In genomic region chr12:52398511-52398975, GRCm38 (mm10) we compare ENCODE assay signal across 17 mouse cellular contexts.
DNase-seq lines count a peak whose midpoint lies in the region; ATAC-seq and TF ChIP-seq lines count a peak whose summit lies in the region.
"Had no signal": no experiment of that assay in that cellular context is flagged by ENCODE, and none has a peak within 500 bp of the region (broad histone marks: within the 10 kb centered on the region; RNA-seq: fewer than 3 reads in every experiment).

No protein-coding gene starts in this region.

- H3K27me3 ChIP-seq in heart, embryonic 11.5 days (ENCODE audit: control insufficient read depth, insufficient read depth, low read length) = no peaks in the 10 kb centered on the region
- no peaks in the 10 kb centered on the region for H3K27me3 ChIP-seq in kidney, postnatal 0 days (ENCODE audit: insufficient read depth, low read length)
- H3K27me3 ChIP-seq in ES-Bruce4 (ENCODE audit: control insufficient read depth, insufficient read depth, low read length, poor library complexity, severe bottlenecking) = no peaks in the 10 kb centered on the region
- H3K27me3 ChIP-seq in heart, embryonic 14.5 days (ENCODE audit: control insufficient read depth, insufficient read depth, low read length) = no peaks in the 10 kb centered on the region
- no peaks in the 10 kb centered on the region for H3K27me3 ChIP-seq in hindbrain, postnatal 0 days (ENCODE audit: insufficient read depth, low read length)
- H3K27me3 ChIP-seq: embryonic facial prominence, embryonic 15.5 days; hindbrain, embryonic 15.5 days; lung, embryonic 15.5 days had no signal

- no peak overlapping the region for H3K9ac ChIP-seq in heart, embryonic 11.5 days (ENCODE audit: low read depth, low read length)
- no peak overlapping the region for H3K9ac ChIP-seq in kidney, postnatal 0 days (ENCODE audit: low read depth, low read length)
- H3K9ac ChIP-seq in ES-Bruce4 (ENCODE audit: low read depth, poor library complexity, severe bottlenecking) = no peak overlapping the region
- no peak overlapping the region for H3K9ac ChIP-seq in heart, embryonic 14.5 days (ENCODE audit: low read length)
- H3K9ac ChIP-seq in hindbrain, postnatal 0 days (replicated peaks; ENCODE audit: low read length) = no peak overlapping the region
- H3K9ac ChIP-seq: embryonic facial prominence, embryonic 15.5 days; hindbrain, embryonic 15.5 days; lung, embryonic 15.5 days had no signal

- H3K4me3 ChIP-seq in heart, embryonic 11.5 days (ENCODE audit: low read depth, low read length) = no peak overlapping the region
- H3K4me3 ChIP-seq in kidney, postnatal 0 days (replicated peaks; ENCODE audit: low read depth, low read length) = no peak overlapping the region
- no peak overlapping the region for H3K4me3 ChIP-seq in ES-Bruce4 (ENCODE audit: low read depth, low read length)
- H3K4me3 ChIP-seq in heart, embryonic 14.5 days (ENCODE audit: control insufficient read depth in 1 of 2, insufficient read depth in 1 of 2, low read depth in 1 of 2, low read length in 2 of 2) = no peak overlapping the region
- H3K4me3 ChIP-seq in hindbrain, postnatal 0 days (ENCODE audit: low read length) = no peak overlapping the region
- H3K4me3 ChIP-seq: embryonic facial prominence, embryonic 15.5 days; forebrain, embryonic 10.5 days; hindbrain, embryonic 15.5 days; limb, embryonic 10.5 days; lung, embryonic 15.5 days had no signal

- no peak for TF ChIP-seq POLR2A in ES-Bruce4 (IDR thresholded peaks at IDR 0.05; ENCODE audit: insufficient read depth, low read length)

- H3K36me3 ChIP-seq in heart, embryonic 11.5 days (ENCODE audit: control insufficient read depth, insufficient read depth, low read length) = no peaks in the 10 kb centered on the region
- H3K36me3 ChIP-seq in kidney, postnatal 0 days (ENCODE audit: insufficient read depth, low read length) = no peaks in the 10 kb centered on the region
- H3K36me3 ChIP-seq in ES-Bruce4 (ENCODE audit: control insufficient read depth, insufficient read depth, low read length, poor library complexity, severe bottlenecking) = no peaks in the 10 kb centered on the region
- H3K36me3 ChIP-seq in heart, embryonic 14.5 days (ENCODE audit: control insufficient read depth, insufficient read depth, low read length) = no peaks in the 10 kb centered on the region
- H3K36me3 ChIP-seq in hindbrain, postnatal 0 days (ENCODE audit: insufficient read depth, low read length) = no peaks in the 10 kb centered on the region
- H3K36me3 ChIP-seq: embryonic facial prominence, embryonic 15.5 days; forebrain, embryonic 10.5 days; hindbrain, embryonic 15.5 days; limb, embryonic 10.5 days; lung, embryonic 15.5 days had no signal

- H3K4me2 ChIP-seq in heart, embryonic 11.5 days = no peak overlapping the region
- H3K4me2 ChIP-seq in kidney, postnatal 0 days (ENCODE audit: low read length) = no peak overlapping the region
- no peak overlapping the region for H3K4me2 ChIP-seq in heart, embryonic 14.5 days (ENCODE audit: low read length)
- no peak overlapping the region for H3K4me2 ChIP-seq in hindbrain, postnatal 0 days (ENCODE audit: low read depth, low read length)
- H3K4me2 ChIP-seq: embryonic facial prominence, embryonic 15.5 days; hindbrain, embryonic 15.5 days; lung, embryonic 15.5 days had no signal

- peaks cover 22% of the 10 kb centered on the region for H3K4me1 ChIP-seq in heart, embryonic 11.5 days (ENCODE audit: control insufficient read depth, insufficient read depth, low read length)
- peaks cover 10% of the 10 kb centered on the region; the same call in 1 of the 2 replicates for H3K4me1 ChIP-seq in kidney, postnatal 0 days (replicated peaks; ENCODE audit: insufficient read depth, low read length)
- peaks cover 5% of the 10 kb centered on the region for H3K4me1 ChIP-seq in ES-Bruce4 (ENCODE audit: control insufficient read depth, insufficient read depth, low read length)
- peaks cover 20 to 44% of the 10 kb centered on the region in 2 experiments for H3K4me1 ChIP-seq in heart, embryonic 14.5 days (ENCODE audit: control insufficient read depth in 2 of 2, insufficient read depth in 2 of 2, low read length in 2 of 2)
- peaks cover 8% of the 10 kb centered on the region; the same call in 1 of the 2 replicates for H3K4me1 ChIP-seq in hindbrain, postnatal 0 days (ENCODE audit: insufficient read depth, low read length)

- 51% methylated on average over 6 of the region's 6 CpGs for WGBS in heart, embryonic 11.5 days (ENCODE audit: insufficient replicate concordance)
- WGBS in kidney, postnatal 0 days = 50% methylated on average over 6 of the region's 6 CpGs
- WGBS in heart, embryonic 14.5 days = 40% methylated on average over 6 of the region's 6 CpGs
- 63% methylated on average over 6 of the region's 6 CpGs for WGBS in hindbrain, postnatal 0 days

- no peaks in the 10 kb centered on the region for H3K9me3 ChIP-seq in heart, embryonic 11.5 days (replicated peaks; ENCODE audit: control insufficient read depth, low read length)
- H3K9me3 ChIP-seq in kidney, postnatal 0 days (replicated peaks; ENCODE audit: low read length) = no peaks in the 10 kb centered on the region
- H3K9me3 ChIP-seq in ES-Bruce4 (replicated peaks; ENCODE audit: control insufficient read depth, insufficient read depth, low read length, poor library complexity, severe bottlenecking) = no peaks in the 10 kb centered on the region
- no peaks in the 10 kb centered on the region for H3K9me3 ChIP-seq in heart, embryonic 14.5 days (ENCODE audit: control insufficient read depth, low read length)
- H3K9me3 ChIP-seq in hindbrain, postnatal 0 days (ENCODE audit: low read length) = no peaks in the 10 kb centered on the region
- H3K9me3 ChIP-seq: embryonic facial prominence, embryonic 15.5 days; forebrain, embryonic 10.5 days; hindbrain, embryonic 15.5 days; limb, embryonic 10.5 days; lung, embryonic 15.5 days had no signal

- TF ChIP-seq EP300 in ES-Bruce4 (IDR thresholded peaks at IDR 0.05; ENCODE audit: insufficient read depth, low read depth, low read length) = no peak

- H3K27ac ChIP-seq in heart, embryonic 11.5 days (ENCODE audit: low read depth, low read length) = no peak overlapping the region
- peak overlapping the region; percentile 66 for H3K27ac ChIP-seq in kidney, postnatal 0 days
- peak overlapping the region; percentile 28; the same call in 1 of the 2 replicates for H3K27ac ChIP-seq in ES-Bruce4 (ENCODE audit: insufficient read depth, low read length)
- H3K27ac ChIP-seq in heart, embryonic 14.5 days (replicated peaks in 1 of 2; ENCODE audit: control insufficient read depth in 1 of 2, insufficient read depth in 1 of 2, low read depth in 2 of 2, low read length in 2 of 2) = peak overlapping the region; percentile 44 to 64; a peak in 3 of 4 replicates
- H3K27ac ChIP-seq in hindbrain, postnatal 0 days = no peak overlapping the region
- H3K27ac ChIP-seq: embryonic facial prominence, embryonic 15.5 days; forebrain, embryonic 10.5 days; hindbrain, embryonic 15.5 days; lung, embryonic 15.5 days had no signal

- no peak for TF ChIP-seq CTCF in kidney, postnatal 0 days (IDR thresholded peaks at IDR 0.05; ENCODE audit: low read depth)
- TF ChIP-seq CTCF in ES-Bruce4 (IDR thresholded peaks at IDR 0.05; ENCODE audit: low read depth, low read length) = no peak
- no peak for TF ChIP-seq CTCF in hindbrain, postnatal 0 days (IDR thresholded peaks at IDR 0.05; ENCODE audit: low read depth)

- no peak for ATAC-seq in heart, embryonic 11.5 days (replicated peaks; ENCODE audit: insufficient number of reproducible peaks, low FRiP score, low TSS enrichment)
- ATAC-seq in kidney, postnatal 0 days (replicated peaks; ENCODE audit: low FRiP score, low read depth) = no peak
- ATAC-seq in heart, embryonic 14.5 days (ENCODE audit: insufficient number of reproducible peaks, insufficient read depth, low FRiP score, low read depth) = no peak
- ATAC-seq in hindbrain, postnatal 0 days = no peak

- DNase-seq in heart, adult 9 months (ENCODE audit: low spot score in 2 of 2) = peak; percentile 26 to 28
- DNase-seq in kidney, postnatal 0 days (ENCODE audit: low spot score) = no peak
- no peak for DNase-seq in kidney, adult 8-10 months
- DNase-seq in hindbrain, postnatal 0 days (ENCODE audit: low spot score) = no peak
- DNase-seq: adrenal gland, adult 2 months; cerebellum, adult 2 months; cerebellum, postnatal 36 days; lung, postnatal 4 days; right cerebral cortex, postnatal 25 days had no signal

Comparison
In these comparisons a context has a peak if more than half of its experiments do, and no peak if none do; other contexts are left out.
1. H3K27ac ChIP-seq: peak in kidney, postnatal 0 days (single experiment), ES-Bruce4 (single experiment) and heart, embryonic 14.5 days (2 of 2); none in heart, embryonic 11.5 days (single experiment) and hindbrain, postnatal 0 days (single experiment).
2. DNase-seq: peak in heart, adult 9 months (2 of 2); none in kidney, postnatal 0 days (single experiment), kidney, adult 8-10 months (0 of 2) and hindbrain, postnatal 0 days (single experiment).